Mouse (Mus musculus): ENCODE results near the gene Pear1.
"Not testable (repeated sequence)": the region's sequence is repeated elsewhere in the genome, so short reads cannot be mapped to it uniquely, and the experiment has no call there.

Pear1 gene

GRCm38 (mm10) chr3:87824206-87824605, at the start of gene Pear1:
Gene Pear1 (minus strand): TSS chr3:87824306.
- not testable (repeated sequence) for DNase-seq (ENCODE audit: low spot score in 2 of 2)

- DNase-seq (ENCODE audit: low spot score in 2 of 2), result not testable (repeated sequence)
Observed at GRCm38 (mm10) chr3:87864111-87864510, 40.0 kb upstream of the Pear1 start.

- DNase-seq (ENCODE audit: low spot score in 2 of 2), result peak; percentile 47 to 75
Observed at GRCm38 (mm10) chr3:87859813-87860212, 35.7 kb upstream of the Pear1 start.

GRCm38 (mm10) chr3:87857666-87858065, 33.6 kb upstream of the Pear1 start:
- no peak for DNase-seq (ENCODE audit: low spot score in 2 of 2)

- DNase-seq (ENCODE audit: low spot score in 2 of 2), result no peak
Observed at GRCm38 (mm10) chr3:87855936-87856335, 31.8 kb upstream of the Pear1 start.

GRCm38 (mm10) chr3:87854795-87855568, 30.9 kb upstream of the Pear1 start:
- no peak for DNase-seq (ENCODE audit: low spot score in 2 of 2)

- no peak for DNase-seq (ENCODE audit: low spot score in 2 of 2)
Observed at GRCm38 (mm10) chr3:87849117-87849516, 25.0 kb upstream of the Pear1 start.

- DNase-seq (ENCODE audit: low spot score in 2 of 2), result no peak
Observed at GRCm38 (mm10) chr3:87847680-87848079, 23.6 kb upstream of the Pear1 start.

- DNase-seq (ENCODE audit: low spot score in 2 of 2), result no peak
Observed at GRCm38 (mm10) chr3:87846650-87847110, 22.6 kb upstream of the Pear1 start, which contains the start of gene Sh2d2a. Gene Sh2d2a (plus strand): TSS chr3:87846755.

- no peak for DNase-seq (ENCODE audit: low spot score in 2 of 2)
Observed at GRCm38 (mm10) chr3:87846186-87846585, 22.1 kb upstream of the Pear1 start.

- DNase-seq (ENCODE audit: low spot score in 2 of 2), result no peak
Observed at GRCm38 (mm10) chr3:87844981-87845380, 20.9 kb upstream of the Pear1 start.

GRCm38 (mm10) chr3:87840858-87841257, 16.8 kb upstream of the Pear1 start:
- no peak for DNase-seq (ENCODE audit: low spot score in 2 of 2)

- DNase-seq (ENCODE audit: low spot score in 2 of 2), result peak; percentile 65 to 90
Observed at GRCm38 (mm10) chr3:87838622-87839021, 14.5 kb upstream of the Pear1 start.

- no peak for DNase-seq (ENCODE audit: low spot score in 2 of 2)
Observed at GRCm38 (mm10) chr3:87833482-87833881, 9.4 kb upstream of the Pear1 start.

GRCm38 (mm10) chr3:87832109-87832859, 8.2 kb upstream of the Pear1 start:
- DNase-seq (ENCODE audit: low spot score in 2 of 2), result no peak

- DNase-seq (ENCODE audit: low spot score in 2 of 2), result no peak
Observed at GRCm38 (mm10) chr3:87829025-87829424, 4.9 kb upstream of the Pear1 start.

GRCm38 (mm10) chr3:87828435-87828834, 4.3 kb upstream of the Pear1 start:
- DNase-seq (ENCODE audit: low spot score in 2 of 2), result no peak

GRCm38 (mm10) chr3:87818226-87818625, 5.9 kb downstream of the Pear1 start:
- DNase-seq (ENCODE audit: low spot score in 2 of 2), result no peak

GRCm38 (mm10) chr3:87816646-87817093, 7.4 kb downstream of the Pear1 start:
- peak; percentile 60 to 85 for DNase-seq (ENCODE audit: low spot score in 2 of 2)

GRCm38 (mm10) chr3:87816166-87816565, 7.9 kb downstream of the Pear1 start:
- DNase-seq (ENCODE audit: low spot score in 2 of 2), result no peak

- DNase-seq (ENCODE audit: low spot score in 2 of 2), result no peak
Observed at GRCm38 (mm10) chr3:87812873-87813272, 11.2 kb downstream of the Pear1 start.

GRCm38 (mm10) chr3:87812413-87812812, 11.7 kb downstream of the Pear1 start:
- no peak for DNase-seq (ENCODE audit: low spot score in 2 of 2)

GRCm38 (mm10) chr3:87811297-87811696, 12.8 kb downstream of the Pear1 start:
- no peak for DNase-seq (ENCODE audit: low spot score in 2 of 2)

Data from spleen, postnatal 4 days (tissue).